Mouse (Mus musculus): Measurements from ENCODE around the gene Myo1d. TPM values are rescaled to one million over a fixed set of nuclear protein-coding genes. Genes with fewer than 3 reads are reported as not detected.

The Myo1d gene
- polyA plus RNA-seq, 1 experiment from 2014 or later = 50.1 TPM

- no peak overlapping the region for H3K27ac ChIP-seq (ENCODE audit: low read depth)
- H3K4me1 ChIP-seq (replicated peaks; ENCODE audit: control insufficient read depth, insufficient read depth, low read length) = no peaks in the 10 kb centered on the region
- 78% methylated on average over 6 of the region's 6 CpGs for WGBS
- H3K9me3 ChIP-seq (ENCODE audit: control insufficient read depth, low read length) = no peaks in the 10 kb centered on the region
- ATAC-seq (replicated peaks; ENCODE audit: low FRiP score, low TSS enrichment, low read depth) (no peak), DNase-seq (ENCODE audit: low spot score) (no peak)
- H3K4me3 ChIP-seq (ENCODE audit: low read depth, low read length) = no peak overlapping the region
- H3K27me3 ChIP-seq (replicated peaks; ENCODE audit: control insufficient read depth, insufficient read depth, low read length) = no peaks in the 10 kb centered on the region
- no peak overlapping the region for H3K4me2 ChIP-seq (ENCODE audit: low read length)
- H3K9ac ChIP-seq (ENCODE audit: low read length) = no peak overlapping the region
- no peaks in the 10 kb centered on the region for H3K36me3 ChIP-seq (ENCODE audit: control insufficient read depth, insufficient read depth, low read length)
Measured at GRCm38 (mm10) chr11:80772595-80773210, 7.1 kb downstream of the Myo1d start.

- DNase-seq (ENCODE audit: low spot score) (no peak), ATAC-seq (replicated peaks; ENCODE audit: low FRiP score, low TSS enrichment, low read depth) (no peak)
Measured at GRCm38 (mm10) chr11:80771596-80772250, 8.1 kb downstream of the Myo1d start.

GRCm38 (mm10) chr11:80771186-80771585, 8.6 kb downstream of the Myo1d start:
- H3K36me3 ChIP-seq (ENCODE audit: control insufficient read depth, insufficient read depth, low read length) = no peaks in the 10 kb centered on the region
- no peak overlapping the region for H3K9ac ChIP-seq (ENCODE audit: low read length)
- DNase-seq (ENCODE audit: low spot score) (no peak), ATAC-seq (replicated peaks; ENCODE audit: low FRiP score, low TSS enrichment, low read depth) (no peak)
- no peak overlapping the region for H3K27ac ChIP-seq (ENCODE audit: low read depth)
- H3K4me2 ChIP-seq (ENCODE audit: low read length) = no peak overlapping the region
- H3K4me3 ChIP-seq (ENCODE audit: low read depth, low read length) = no peak overlapping the region
- H3K4me1 ChIP-seq (replicated peaks; ENCODE audit: control insufficient read depth, insufficient read depth, low read length) = no peaks in the 10 kb centered on the region
- WGBS = 90% methylated on average over 3 of the region's 3 CpGs
- H3K9me3 ChIP-seq (ENCODE audit: control insufficient read depth, low read length) = no peaks in the 10 kb centered on the region
- H3K27me3 ChIP-seq (replicated peaks; ENCODE audit: control insufficient read depth, insufficient read depth, low read length) = no peaks in the 10 kb centered on the region

More at GRCm38 (mm10) chr11:80771596-80772250, 8.1 kb downstream of the Myo1d start:
- Histone ChIP-seq H3K9ac (ENCODE audit: low read length) (no peak overlapping the region), H3K27me3 (replicated peaks; ENCODE audit: control insufficient read depth, insufficient read depth, low read length) (no peaks in the 10 kb centered on the region), H3K4me3 (ENCODE audit: low read depth, low read length) (no peak overlapping the region), H3K4me1 (replicated peaks; ENCODE audit: control insufficient read depth, insufficient read depth, low read length) (no peaks in the 10 kb centered on the region), H3K4me2 (ENCODE audit: low read length) (no peak overlapping the region), H3K36me3 (ENCODE audit: control insufficient read depth, insufficient read depth, low read length) (no peaks in the 10 kb centered on the region), H3K9me3 (ENCODE audit: control insufficient read depth, low read length) (no peaks in the 10 kb centered on the region), H3K27ac (ENCODE audit: low read depth) (no peak overlapping the region)
- 75% methylated on average over 5 of the region's 5 CpGs for WGBS

- no peak for ATAC-seq (replicated peaks; ENCODE audit: low FRiP score, low TSS enrichment, low read depth)
- Histone ChIP-seq H3K27me3 (replicated peaks; ENCODE audit: control insufficient read depth, insufficient read depth, low read length) (no peaks in the 10 kb centered on the region), H3K9ac (ENCODE audit: low read length) (no peak overlapping the region), H3K4me1 (replicated peaks; ENCODE audit: control insufficient read depth, insufficient read depth, low read length) (no peaks in the 10 kb centered on the region), H3K4me3 (ENCODE audit: low read depth, low read length) (no peak overlapping the region), H3K27ac (ENCODE audit: low read depth) (no peak overlapping the region), H3K9me3 (ENCODE audit: control insufficient read depth, low read length) (no peaks in the 10 kb centered on the region), H3K4me2 (ENCODE audit: low read length) (no peak overlapping the region), H3K36me3 (ENCODE audit: control insufficient read depth, insufficient read depth, low read length) (no peaks in the 10 kb centered on the region)
- no peak for DNase-seq (ENCODE audit: low spot score)
- WGBS = 72% methylated on average over 3 of the region's 3 CpGs
Measured at GRCm38 (mm10) chr11:80767320-80767617, 12.6 kb downstream of the Myo1d start.

GRCm38 (mm10) chr11:80766472-80767319, 13.1 kb downstream of the Myo1d start:
- Histone ChIP-seq H3K27me3 (replicated peaks; ENCODE audit: control insufficient read depth, insufficient read depth, low read length) (no peaks in the 10 kb centered on the region), H3K4me2 (ENCODE audit: low read length) (no peak overlapping the region), H3K9ac (ENCODE audit: low read length) (no peak overlapping the region), H3K27ac (ENCODE audit: low read depth) (no peak overlapping the region), H3K9me3 (ENCODE audit: control insufficient read depth, low read length) (no peaks in the 10 kb centered on the region), H3K4me3 (ENCODE audit: low read depth, low read length) (no peak overlapping the region), H3K36me3 (ENCODE audit: control insufficient read depth, insufficient read depth, low read length) (no peaks in the 10 kb centered on the region), H3K4me1 (replicated peaks; ENCODE audit: control insufficient read depth, insufficient read depth, low read length) (no peaks in the 10 kb centered on the region)
- 86% methylated on average over 6 of the region's 6 CpGs for WGBS
- no peak for DNase-seq (ENCODE audit: low spot score)
- ATAC-seq (replicated peaks; ENCODE audit: low FRiP score, low TSS enrichment, low read depth) = no peak

- H3K9me3 ChIP-seq (ENCODE audit: control insufficient read depth, low read length) = no peaks in the 10 kb centered on the region
- no peak overlapping the region for H3K9ac ChIP-seq (ENCODE audit: low read length)
- no peak overlapping the region for H3K4me3 ChIP-seq (ENCODE audit: low read depth, low read length)
- no peaks in the 10 kb centered on the region for H3K27me3 ChIP-seq (replicated peaks; ENCODE audit: control insufficient read depth, insufficient read depth, low read length)
- WGBS = 88% methylated on average over 4 of the region's 4 CpGs
- H3K27ac ChIP-seq (ENCODE audit: low read depth) = no peak overlapping the region
- H3K4me2 ChIP-seq (ENCODE audit: low read length) = no peak overlapping the region
- H3K4me1 ChIP-seq (replicated peaks; ENCODE audit: control insufficient read depth, insufficient read depth, low read length) = no peaks in the 10 kb centered on the region
- no peaks in the 10 kb centered on the region for H3K36me3 ChIP-seq (ENCODE audit: control insufficient read depth, insufficient read depth, low read length)
- ATAC-seq (replicated peaks; ENCODE audit: low FRiP score, low TSS enrichment, low read depth) = no peak
- DNase-seq (ENCODE audit: low spot score) = no peak
Measured at GRCm38 (mm10) chr11:80766068-80766467, 13.8 kb downstream of the Myo1d start.

- Histone ChIP-seq H3K9me3 (ENCODE audit: control insufficient read depth, low read length) (no peaks in the 10 kb centered on the region), H3K9ac (ENCODE audit: low read length) (no peak overlapping the region)
- WGBS = 63% methylated on average over 4 of the region's 4 CpGs
Measured at GRCm38 (mm10) chr11:80762066-80762465, 17.8 kb downstream of the Myo1d start.

GRCm38 (mm10) chr11:80761285-80761974, 18.4 kb downstream of the Myo1d start:
- H3K9ac ChIP-seq (ENCODE audit: low read length) = no peak overlapping the region
- H3K27ac ChIP-seq (ENCODE audit: low read depth) = no peak overlapping the region
- H3K4me1 ChIP-seq (replicated peaks; ENCODE audit: control insufficient read depth, insufficient read depth, low read length) = no peaks in the 10 kb centered on the region
- no peak overlapping the region for H3K4me2 ChIP-seq (ENCODE audit: low read length)
- H3K4me3 ChIP-seq (ENCODE audit: low read depth, low read length) = no peak overlapping the region
- no peaks in the 10 kb centered on the region for H3K27me3 ChIP-seq (replicated peaks; ENCODE audit: control insufficient read depth, insufficient read depth, low read length)
- ATAC-seq (replicated peaks; ENCODE audit: low FRiP score, low TSS enrichment, low read depth) (no peak), DNase-seq (ENCODE audit: low spot score) (no peak)
- no peaks in the 10 kb centered on the region for H3K9me3 ChIP-seq (ENCODE audit: control insufficient read depth, low read length)
- WGBS = 75% methylated on average over 3 of the region's 3 CpGs
- H3K36me3 ChIP-seq (ENCODE audit: control insufficient read depth, insufficient read depth, low read length) = no peaks in the 10 kb centered on the region

More at GRCm38 (mm10) chr11:80762066-80762465, 17.8 kb downstream of the Myo1d start:
- Histone ChIP-seq H3K4me1 (replicated peaks; ENCODE audit: control insufficient read depth, insufficient read depth, low read length) (no peaks in the 10 kb centered on the region), H3K4me2 (ENCODE audit: low read length) (no peak overlapping the region), H3K27ac (ENCODE audit: low read depth) (no peak overlapping the region), H3K4me3 (ENCODE audit: low read depth, low read length) (no peak overlapping the region), H3K36me3 (ENCODE audit: control insufficient read depth, insufficient read depth, low read length) (no peaks in the 10 kb centered on the region), H3K27me3 (replicated peaks; ENCODE audit: control insufficient read depth, insufficient read depth, low read length) (no peaks in the 10 kb centered on the region)
- DNase-seq (ENCODE audit: low spot score) (no peak), ATAC-seq (replicated peaks; ENCODE audit: low FRiP score, low TSS enrichment, low read depth) (no peak)

Measured in intestine, embryonic 14.5 days (tissue).